Mouse (Mus musculus): ENCODE measurements around the gene Nr3c2. TPM values are rescaled to one million over a fixed set of nuclear protein-coding genes. Genes with fewer than 3 reads are reported as not detected.
A peak's percentile ranks its signal among the peaks of the same experiment; 100 is the strongest.

Gene Nr3c2
- total RNA-seq, 2 experiments from 2014 or later, result 17.9 to 22.7 TPM

GRCm38 (mm10) chr8:76965046-76965445 is 65.8 kb downstream of the Nr3c2 start:
- intact Hi-C loops (cut with DNase I), result no loop called here
- no peak for DNase-seq (ENCODE audit: low spot score)

- intact Hi-C loops (cut with DNase I), result no loop called here
- DNase-seq (ENCODE audit: low spot score), result no peak
These were observed 71.9 kb downstream of the Nr3c2 start for GRCm38 (mm10) chr8:76971187-76971586.

- DNase-seq (ENCODE audit: low spot score), result no peak
- intact Hi-C loops (cut with DNase I), result no loop called here
These were observed 72.6 kb downstream of the Nr3c2 start for GRCm38 (mm10) chr8:76971761-76972404.

GRCm38 (mm10) chr8:76972947-76973552 is 73.8 kb downstream of the Nr3c2 start:
- intact Hi-C loops (cut with DNase I), result no loop called here
- DNase-seq (ENCODE audit: low spot score), result no peak

GRCm38 (mm10) chr8:76977907-76978306 is 78.7 kb downstream of the Nr3c2 start:
- no peak for DNase-seq (ENCODE audit: low spot score)
- intact Hi-C loops (cut with DNase I), result no loop called here

- no peak for DNase-seq (ENCODE audit: low spot score)
- intact Hi-C loops (cut with DNase I), result no loop called here
These were observed 84.8 kb downstream of the Nr3c2 start for GRCm38 (mm10) chr8:76984082-76984481.

- DNase-seq (ENCODE audit: low spot score), result no peak
- intact Hi-C loops (cut with DNase I), result no loop called here
These were observed 85.6 kb downstream of the Nr3c2 start for GRCm38 (mm10) chr8:76984851-76985250.

- DNase-seq (ENCODE audit: low spot score), result no peak
- intact Hi-C loops (cut with DNase I), result no loop called here
These were observed 88.6 kb downstream of the Nr3c2 start for GRCm38 (mm10) chr8:76987876-76988275.

- intact Hi-C loops (cut with DNase I), result no loop called here
These were observed 99.0 kb downstream of the Nr3c2 start for GRCm38 (mm10) chr8:76998276-76998675.

GRCm38 (mm10) chr8:77009425-77009824 is 110.2 kb downstream of the Nr3c2 start:
- intact Hi-C loops (cut with DNase I), result no loop called here
- no peak for DNase-seq (ENCODE audit: low spot score)

More at GRCm38 (mm10) chr8:76998276-76998675, 99.0 kb downstream of the Nr3c2 start:
- no peak for DNase-seq (ENCODE audit: low spot score)

GRCm38 (mm10) chr8:77011985-77012384 is 112.7 kb downstream of the Nr3c2 start:
- intact Hi-C loops (cut with DNase I), result no loop called here

GRCm38 (mm10) chr8:77012641-77013040 is 113.4 kb downstream of the Nr3c2 start:
- peak; percentile 3 for DNase-seq (ENCODE audit: low spot score)
- intact Hi-C loops (cut with DNase I), result no loop called here

More at GRCm38 (mm10) chr8:77011985-77012384, 112.7 kb downstream of the Nr3c2 start:
- no peak for DNase-seq (ENCODE audit: low spot score)

GRCm38 (mm10) chr8:77016713-77017112 is 117.5 kb downstream of the Nr3c2 start:
- no peak for DNase-seq (ENCODE audit: low spot score)
- intact Hi-C loops (cut with DNase I), result no loop called here

- intact Hi-C loops (cut with DNase I), result no loop called here
- no peak for DNase-seq (ENCODE audit: low spot score)
These were observed 124.8 kb downstream of the Nr3c2 start for GRCm38 (mm10) chr8:77023837-77024710.

- DNase-seq (ENCODE audit: low spot score), result no peak
- intact Hi-C loops (cut with DNase I), result no loop called here
These were observed 132.0 kb downstream of the Nr3c2 start for GRCm38 (mm10) chr8:77031213-77031612.

GRCm38 (mm10) chr8:77033706-77034464 is 134.6 kb downstream of the Nr3c2 start:
- DNase-seq (ENCODE audit: low spot score), result no peak
- intact Hi-C loops (cut with DNase I), result no loop called here

GRCm38 (mm10) chr8:77034465-77034829 is 135.2 kb downstream of the Nr3c2 start:
- DNase-seq (ENCODE audit: low spot score), result no peak
- intact Hi-C loops (cut with DNase I), result no loop called here

GRCm38 (mm10) chr8:77041214-77041613 is 142.0 kb downstream of the Nr3c2 start:
- intact Hi-C loops (cut with DNase I), result loop anchor here (10.0 kb wide), 1 partner anchor 136 kb away; no protein-coding TSS in a partner anchor
- no peak for DNase-seq (ENCODE audit: low spot score)

GRCm38 (mm10) chr8:77044849-77045248 is 145.6 kb downstream of the Nr3c2 start:
- intact Hi-C loops (cut with DNase I), result loop anchor here (10.0 kb wide), 1 partner anchor 140 kb away; no protein-coding TSS in a partner anchor
- DNase-seq (ENCODE audit: low spot score), result no peak

GRCm38 (mm10) chr8:77045711-77046110 is 146.5 kb downstream of the Nr3c2 start:
- intact Hi-C loops (cut with DNase I), result loop anchor here (10.0 kb wide), 1 partner anchor 141 kb away; no protein-coding TSS in a partner anchor
- DNase-seq (ENCODE audit: low spot score), result no peak

Measured in heart, postnatal 25 days (tissue).